Mouse (Mus musculus): Measurements from ENCODE around the gene Eif5a. TPM values are rescaled to one million over a fixed set of nuclear protein-coding genes. Genes with fewer than 3 reads are reported as not detected.

Gene Eif5a
- polyA plus RNA-seq, 1 experiment from 2014 or later = 1,081 TPM

DNA sequence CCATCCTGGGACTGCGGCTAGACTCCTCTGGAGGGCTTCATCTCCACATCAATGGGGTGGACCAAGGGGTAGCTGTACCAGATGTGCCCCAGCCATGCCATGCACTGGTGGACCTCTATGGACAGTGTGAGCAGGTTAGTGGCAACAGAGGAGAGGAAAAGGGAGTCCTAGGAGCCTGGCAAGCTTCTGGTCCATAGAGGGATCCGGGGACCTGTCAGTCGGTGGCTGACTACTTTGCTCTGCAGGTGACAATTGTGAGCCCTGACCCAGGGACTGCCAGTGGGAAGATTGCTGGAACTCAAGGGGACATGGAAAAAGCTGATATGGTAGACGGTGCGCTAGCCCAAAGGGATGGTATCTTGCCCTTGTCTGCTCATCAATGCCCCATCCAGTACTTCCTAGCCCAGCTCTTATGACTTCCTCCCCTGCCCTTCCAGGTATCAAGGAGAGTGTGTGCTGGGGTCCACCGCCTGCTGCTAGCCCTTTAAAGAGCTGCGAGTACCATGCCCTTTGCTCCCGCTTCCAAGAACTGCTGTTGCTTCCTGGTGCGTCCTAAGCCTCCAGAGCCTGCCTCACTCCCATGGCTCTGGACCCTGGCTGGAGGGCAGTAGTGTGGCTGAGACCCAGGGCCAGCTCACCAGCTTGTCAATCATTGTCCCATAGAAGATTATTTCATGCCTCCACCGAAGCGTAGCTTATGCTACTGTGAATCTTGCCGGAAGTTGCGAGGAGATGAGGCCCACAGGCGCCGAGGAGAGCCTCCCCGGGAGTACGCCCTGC is 10.8 kb downstream of the Eif5a start:
- no peak overlapping the region for H3K27ac ChIP-seq (replicated peaks in 1 of 2; ENCODE audit: control insufficient read depth in 1 of 2, insufficient read depth in 1 of 2, low read depth in 2 of 2, low read length in 2 of 2)
- H3K4me1 ChIP-seq (ENCODE audit: control insufficient read depth in 2 of 2, insufficient read depth in 2 of 2, low read length in 2 of 2) = peaks cover 11 to 17% of the 10 kb centered on the region in 2 experiments
- H3K36me3 ChIP-seq (ENCODE audit: control insufficient read depth, insufficient read depth, low read length) = peaks cover 88% of the 10 kb centered on the region
- no peaks in the 10 kb centered on the region for H3K9me3 ChIP-seq (ENCODE audit: control insufficient read depth, low read length)
- H3K9ac ChIP-seq (ENCODE audit: low read length) = no peak overlapping the region
- WGBS = 87% methylated on average over 17 of the region's 17 CpGs
- H3K27me3 ChIP-seq (ENCODE audit: control insufficient read depth, insufficient read depth, low read length) = no peaks in the 10 kb centered on the region
- no peak overlapping the region for H3K4me3 ChIP-seq (ENCODE audit: control insufficient read depth in 1 of 2, insufficient read depth in 1 of 2, low read depth in 1 of 2, low read length in 2 of 2)
- no peak for ATAC-seq (ENCODE audit: insufficient number of reproducible peaks, insufficient read depth, low FRiP score, low read depth)
- H3K4me2 ChIP-seq (ENCODE audit: low read length) = no peak overlapping the region

GRCm38 (mm10) chr11:69910177-69910576 is 11.6 kb downstream of the Eif5a start:
- Histone ChIP-seq H3K4me2 (ENCODE audit: low read length) (no peak overlapping the region), H3K27me3 (ENCODE audit: control insufficient read depth, insufficient read depth, low read length) (no peaks in the 10 kb centered on the region), H3K4me3 (ENCODE audit: control insufficient read depth in 1 of 2, insufficient read depth in 1 of 2, low read depth in 1 of 2, low read length in 2 of 2) (no peak overlapping the region), H3K36me3 (ENCODE audit: control insufficient read depth, insufficient read depth, low read length) (peaks cover 88% of the 10 kb centered on the region), H3K27ac (replicated peaks in 1 of 2; ENCODE audit: control insufficient read depth in 1 of 2, insufficient read depth in 1 of 2, low read depth in 2 of 2, low read length in 2 of 2) (no peak overlapping the region), H3K9ac (ENCODE audit: low read length) (no peak overlapping the region), H3K9me3 (ENCODE audit: control insufficient read depth, low read length) (no peaks in the 10 kb centered on the region), H3K4me1 (ENCODE audit: control insufficient read depth in 2 of 2, insufficient read depth in 2 of 2, low read length in 2 of 2) (peaks cover 11 to 12% of the 10 kb centered on the region in 2 experiments)
- no peak for ATAC-seq (ENCODE audit: insufficient number of reproducible peaks, insufficient read depth, low FRiP score, low read depth)
- 95% methylated on average over 8 of the region's 8 CpGs for WGBS

DNA sequence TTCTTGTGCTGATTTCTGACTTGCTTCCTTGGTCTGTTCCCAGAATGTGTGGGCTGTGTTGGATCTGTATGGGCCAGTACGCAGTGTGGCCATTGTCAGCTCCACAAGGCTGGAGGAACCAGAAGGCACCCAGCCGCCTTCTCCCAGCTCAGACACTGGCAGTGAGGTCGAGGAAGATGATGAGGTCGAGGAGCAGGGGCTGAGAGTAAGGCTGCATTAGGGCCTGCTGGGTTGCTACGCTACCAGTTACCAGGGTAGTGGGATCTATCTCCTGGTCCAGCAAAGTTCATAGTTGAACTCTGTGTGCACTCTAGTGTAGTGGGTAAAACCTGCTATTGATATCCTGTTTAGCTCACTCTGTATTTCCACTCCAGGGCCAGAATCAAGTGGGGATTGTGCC is 12.6 kb downstream of the Eif5a start:
- H3K4me1 ChIP-seq (ENCODE audit: control insufficient read depth in 2 of 2, insufficient read depth in 2 of 2, low read length in 2 of 2) = peaks cover 3 to 5% of the 10 kb centered on the region in 2 experiments; a peak in 3 of 4 replicates
- H3K27ac ChIP-seq (replicated peaks in 1 of 2; ENCODE audit: control insufficient read depth in 1 of 2, insufficient read depth in 1 of 2, low read depth in 2 of 2, low read length in 2 of 2) = no peak overlapping the region
- H3K27me3 ChIP-seq (ENCODE audit: control insufficient read depth, insufficient read depth, low read length) = no peaks in the 10 kb centered on the region
- H3K4me3 ChIP-seq (ENCODE audit: control insufficient read depth in 1 of 2, insufficient read depth in 1 of 2, low read depth in 1 of 2, low read length in 2 of 2) = no peak overlapping the region
- no peak for ATAC-seq (ENCODE audit: insufficient number of reproducible peaks, insufficient read depth, low FRiP score, low read depth)
- H3K4me2 ChIP-seq (ENCODE audit: low read length) = no peak overlapping the region
- 88% methylated on average over 5 of the region's 5 CpGs for WGBS
- peaks cover 92% of the 10 kb centered on the region for H3K36me3 ChIP-seq (ENCODE audit: control insufficient read depth, insufficient read depth, low read length)
- no peaks in the 10 kb centered on the region for H3K9me3 ChIP-seq (ENCODE audit: control insufficient read depth, low read length)
- no peak overlapping the region for H3K9ac ChIP-seq (ENCODE audit: low read length)

DNA sequence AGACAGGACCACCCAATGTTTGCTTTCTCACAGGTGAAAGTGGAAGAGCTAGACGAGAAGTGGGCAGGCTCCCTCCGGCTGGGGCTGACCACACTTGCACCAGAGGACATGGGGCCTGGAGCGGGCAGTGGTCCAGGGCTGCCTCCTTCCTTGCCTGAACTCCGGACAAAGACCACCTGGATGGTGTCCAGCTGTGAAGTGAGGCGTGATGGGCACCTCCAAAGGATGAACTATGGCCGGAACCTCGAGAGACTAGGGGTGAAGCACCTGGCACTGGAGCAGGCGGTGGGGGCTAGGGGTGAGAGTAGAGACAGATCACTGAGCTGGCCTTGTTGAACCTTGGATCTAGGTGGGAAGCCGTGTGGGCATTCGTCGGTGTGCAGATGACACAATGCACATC is 13.1 kb downstream of the Eif5a start:
- ATAC-seq (ENCODE audit: insufficient number of reproducible peaks, insufficient read depth, low FRiP score, low read depth) = no peak
- Histone ChIP-seq H3K9ac (ENCODE audit: low read length) (no peak overlapping the region), H3K4me1 (ENCODE audit: control insufficient read depth in 2 of 2, insufficient read depth in 2 of 2, low read length in 2 of 2) (peaks cover 3 to 5% of the 10 kb centered on the region in 2 experiments; a peak in 3 of 4 replicates), H3K9me3 (ENCODE audit: control insufficient read depth, low read length) (no peaks in the 10 kb centered on the region), H3K27ac (replicated peaks in 1 of 2; ENCODE audit: control insufficient read depth in 1 of 2, insufficient read depth in 1 of 2, low read depth in 2 of 2, low read length in 2 of 2) (no peak overlapping the region), H3K27me3 (ENCODE audit: control insufficient read depth, insufficient read depth, low read length) (no peaks in the 10 kb centered on the region), H3K4me3 (ENCODE audit: control insufficient read depth in 1 of 2, insufficient read depth in 1 of 2, low read depth in 1 of 2, low read length in 2 of 2) (no peak overlapping the region), H3K4me2 (ENCODE audit: low read length) (no peak overlapping the region), H3K36me3 (ENCODE audit: control insufficient read depth, insufficient read depth, low read length) (peaks cover 97% of the 10 kb centered on the region)
- WGBS = 92% methylated on average over 11 of the region's 11 CpGs

DNA sequence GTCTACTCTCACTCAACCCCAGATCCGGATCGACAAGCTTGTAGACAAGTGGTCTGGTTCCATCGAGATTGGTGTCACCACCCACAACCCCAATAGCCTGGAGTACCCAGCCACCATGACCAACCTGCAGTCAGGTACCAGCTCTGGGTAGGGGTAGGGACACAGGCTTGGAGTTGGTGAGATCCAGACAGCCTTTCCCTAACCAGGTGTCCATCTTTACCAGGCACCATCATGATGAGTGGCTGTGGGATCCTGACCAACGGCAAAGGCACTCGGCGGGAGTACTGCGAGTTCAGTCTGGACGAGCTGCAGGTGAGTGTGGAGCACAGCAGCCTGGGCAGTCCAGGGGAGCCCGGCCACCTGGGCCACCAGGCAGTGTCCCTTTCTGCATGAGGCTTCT is 17.4 kb downstream of the Eif5a start:
- no peaks in the 10 kb centered on the region for H3K27me3 ChIP-seq (ENCODE audit: control insufficient read depth, insufficient read depth, low read length)
- H3K36me3 ChIP-seq (ENCODE audit: control insufficient read depth, insufficient read depth, low read length) = peaks cover 64% of the 10 kb centered on the region
- H3K4me2 ChIP-seq (ENCODE audit: low read length) = no peak overlapping the region
- no peak for ATAC-seq (ENCODE audit: insufficient number of reproducible peaks, insufficient read depth, low FRiP score, low read depth)
- no peak overlapping the region for H3K27ac ChIP-seq (replicated peaks in 1 of 2; ENCODE audit: control insufficient read depth in 1 of 2, insufficient read depth in 1 of 2, low read depth in 2 of 2, low read length in 2 of 2)
- WGBS = 91% methylated on average over 9 of the region's 9 CpGs
- no peak overlapping the region for H3K4me3 ChIP-seq (ENCODE audit: control insufficient read depth in 1 of 2, insufficient read depth in 1 of 2, low read depth in 1 of 2, low read length in 2 of 2)
- H3K9ac ChIP-seq (ENCODE audit: low read length) = no peak overlapping the region
- peaks cover 13 to 19% of the 10 kb centered on the region in 2 experiments for H3K4me1 ChIP-seq (ENCODE audit: control insufficient read depth in 2 of 2, insufficient read depth in 2 of 2, low read length in 2 of 2)
- no peaks in the 10 kb centered on the region for H3K9me3 ChIP-seq (ENCODE audit: control insufficient read depth, low read length)

DNA sequence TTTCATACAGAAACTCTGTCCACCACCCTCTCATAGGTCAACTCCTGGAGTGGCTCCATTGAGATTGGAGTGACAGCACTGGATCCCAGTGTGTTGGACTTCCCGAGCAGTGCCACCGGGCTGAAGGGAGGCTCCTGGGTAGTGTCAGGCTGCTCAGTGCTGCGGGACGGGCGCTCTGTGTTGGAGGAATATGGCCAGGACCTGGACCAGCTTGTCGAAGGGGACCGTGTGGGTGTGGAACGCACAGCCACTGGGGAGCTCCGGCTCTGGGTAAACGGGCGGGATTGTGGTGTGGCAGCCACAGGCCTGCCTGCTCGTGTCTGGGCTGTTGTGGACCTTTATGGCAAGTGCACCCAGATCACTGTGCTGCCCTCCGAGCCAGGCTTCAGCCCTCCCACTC is 18.8 kb downstream of the Eif5a start:
- H3K4me3 ChIP-seq (ENCODE audit: control insufficient read depth in 1 of 2, insufficient read depth in 1 of 2, low read depth in 1 of 2, low read length in 2 of 2) = peak overlapping the region in 1 of 2 experiments; percentile 85; a peak in 1 of 4 replicates
- WGBS = 83% methylated on average over 13 of the region's 13 CpGs
- H3K9me3 ChIP-seq (ENCODE audit: control insufficient read depth, low read length) = no peaks in the 10 kb centered on the region

GRCm38 (mm10) chr11:69901993-69902392 is 19.8 kb downstream of the Eif5a start:
- Histone ChIP-seq H3K4me1 (ENCODE audit: control insufficient read depth in 2 of 2, insufficient read depth in 2 of 2, low read length in 2 of 2) (peaks cover 14 to 27% of the 10 kb centered on the region in 2 experiments), H3K4me3 (ENCODE audit: control insufficient read depth in 1 of 2, insufficient read depth in 1 of 2, low read depth in 1 of 2, low read length in 2 of 2) (peak overlapping the region; percentile 71 to 85), H3K36me3 (ENCODE audit: control insufficient read depth, insufficient read depth, low read length) (peaks cover 41% of the 10 kb centered on the region), H3K9ac (ENCODE audit: low read length) (peak overlapping the region; percentile 94), H3K27me3 (ENCODE audit: control insufficient read depth, insufficient read depth, low read length) (no peaks in the 10 kb centered on the region), H3K4me2 (ENCODE audit: low read length) (peak overlapping the region; percentile 99), H3K9me3 (ENCODE audit: control insufficient read depth, low read length) (no peaks in the 10 kb centered on the region), H3K27ac (replicated peaks in 1 of 2; ENCODE audit: control insufficient read depth in 1 of 2, insufficient read depth in 1 of 2, low read depth in 2 of 2, low read length in 2 of 2) (peak overlapping the region; percentile 31 to 94)
- under 1% methylated on average over 38 of the region's 39 CpGs for WGBS
- no peak for ATAC-seq (ENCODE audit: insufficient number of reproducible peaks, insufficient read depth, low FRiP score, low read depth)

More for the DNA sequence above, 18.8 kb downstream of the Eif5a start:
- Histone ChIP-seq H3K36me3 (ENCODE audit: control insufficient read depth, insufficient read depth, low read length) (peaks cover 51% of the 10 kb centered on the region), H3K27me3 (ENCODE audit: control insufficient read depth, insufficient read depth, low read length) (no peaks in the 10 kb centered on the region), H3K4me2 (ENCODE audit: low read length) (peak overlapping the region; percentile 99), H3K9ac (ENCODE audit: low read length) (peak overlapping the region; percentile 94), H3K4me1 (ENCODE audit: control insufficient read depth in 2 of 2, insufficient read depth in 2 of 2, low read length in 2 of 2) (peaks cover 14 to 27% of the 10 kb centered on the region in 2 experiments), H3K27ac (replicated peaks in 1 of 2; ENCODE audit: control insufficient read depth in 1 of 2, insufficient read depth in 1 of 2, low read depth in 2 of 2, low read length in 2 of 2) (no peak overlapping the region)
- ATAC-seq (ENCODE audit: insufficient number of reproducible peaks, insufficient read depth, low FRiP score, low read depth) = no peak
